Mouse (Mus musculus): ENCODE measurements around the gene Cabp2.
"Not testable (repeated sequence)": the region's sequence is repeated elsewhere in the genome, so short reads cannot be mapped to it uniquely, and the experiment has no call there.

Cabp2 gene
- long read RNA-seq, experiment 1 = 0 reads
- long read RNA-seq, experiment 2 = 0 reads

DNA sequence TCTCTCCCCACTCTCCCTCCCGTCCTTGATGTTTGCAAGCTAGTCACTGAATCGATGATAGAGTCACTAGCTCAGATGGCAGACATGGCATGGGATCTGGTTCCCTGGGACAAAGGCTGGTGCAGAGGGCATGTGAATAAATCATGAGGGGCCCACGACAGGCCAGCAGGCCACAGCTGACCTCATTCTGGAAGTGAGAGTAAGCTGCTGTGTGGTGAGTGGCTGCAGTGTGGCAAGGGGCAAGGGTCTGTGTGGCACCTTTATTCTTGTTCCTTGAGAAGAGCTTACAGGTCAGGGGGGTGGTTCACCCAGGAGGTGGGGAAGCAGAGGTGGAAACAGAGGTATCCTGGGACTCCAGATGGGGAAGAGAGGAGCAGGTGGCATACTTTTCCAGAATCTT is at the start of gene Cabp2:
Cabp2 (plus strand) TSS at position 185 of the 400 bp plus-strand sequence.
- intact Hi-C loops (cut with DNase I) = no loop called here

- intact Hi-C loops (cut with DNase I) = no loop called here
These were observed 48.7 kb upstream of the Cabp2 start for GRCm38 (mm10) chr19:4032668-4033067.

DNA sequence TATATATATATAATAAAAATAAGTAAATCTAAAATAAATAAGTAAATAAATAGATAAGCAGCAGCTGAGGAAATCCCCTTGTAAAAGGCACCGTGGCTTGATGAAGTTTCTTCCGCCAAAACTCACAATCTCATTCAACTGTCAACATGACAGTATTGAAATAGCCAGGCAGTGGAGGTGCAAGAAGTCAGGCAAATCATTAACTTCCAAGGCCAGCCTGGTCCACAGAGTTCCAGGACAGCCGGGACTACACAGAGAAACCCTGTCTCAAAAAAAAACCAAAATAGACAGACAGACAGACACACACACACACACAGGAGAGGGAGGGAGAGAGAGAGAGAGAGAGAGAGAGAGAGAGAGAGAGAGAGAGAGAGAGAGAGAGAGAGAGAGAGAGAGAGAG is 48.1 kb upstream of the Cabp2 start:
- intact Hi-C loops (cut with DNase I) = no loop called here

DNA sequence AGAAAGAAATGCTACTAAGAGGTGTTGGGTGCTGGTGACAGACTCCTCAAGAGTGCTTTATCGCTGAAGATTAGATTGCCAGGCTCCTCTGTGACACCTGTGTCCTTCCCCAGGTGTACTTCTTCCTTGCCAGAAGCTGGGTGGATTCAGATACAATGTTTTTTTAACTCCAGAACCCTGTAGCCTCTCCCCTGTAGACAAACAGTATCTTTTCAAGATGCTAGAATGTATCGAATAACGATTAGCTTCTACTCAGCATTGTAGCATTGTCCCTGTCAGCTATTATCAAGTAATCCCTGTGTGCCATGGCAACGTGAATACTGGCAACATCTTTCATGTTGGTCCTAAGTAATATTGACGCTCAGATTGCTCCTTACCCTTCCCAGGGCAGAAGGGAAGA is 47.6 kb upstream of the Cabp2 start:
- intact Hi-C loops (cut with DNase I) = no loop called here

DNA sequence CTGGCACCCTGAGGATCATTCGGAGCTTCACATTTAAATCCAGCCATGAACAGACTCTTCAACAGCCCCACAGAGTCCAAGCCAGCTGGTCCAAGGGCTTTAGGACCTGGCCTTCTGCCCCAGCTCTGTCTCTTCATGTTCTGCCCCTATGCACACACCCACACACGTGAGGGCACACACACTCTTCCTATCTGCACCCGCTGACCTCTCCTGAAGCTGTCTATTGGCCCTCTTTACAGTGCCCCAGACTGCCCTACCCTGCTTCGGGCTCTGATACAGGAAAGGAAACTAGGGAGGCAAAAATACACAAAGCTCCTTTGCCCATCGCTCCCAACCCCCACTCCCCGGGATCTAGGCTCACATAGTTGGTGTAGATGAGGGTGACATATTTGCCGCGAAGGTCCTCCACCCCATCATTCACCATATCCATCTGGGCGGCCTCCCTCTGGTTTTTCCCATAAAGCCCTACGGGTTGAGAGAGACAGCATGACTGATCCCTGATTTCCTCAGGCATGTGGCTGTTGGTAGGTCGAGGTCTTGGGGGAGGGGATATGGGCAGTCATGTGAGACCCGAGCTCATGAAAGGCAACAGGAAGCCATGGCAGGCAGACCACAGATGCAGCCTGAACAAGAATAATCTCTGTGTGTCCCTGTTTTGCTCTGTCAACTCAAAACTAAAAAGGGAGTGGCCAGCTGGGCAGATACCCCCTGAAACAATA is 44.9 kb upstream of the Cabp2 start:
- intact Hi-C loops (cut with DNase I) = no loop called here

- intact Hi-C loops (cut with DNase I) = not testable (repeated sequence)
These were observed 44.1 kb upstream of the Cabp2 start for GRCm38 (mm10) chr19:4037154-4037787.

DNA sequence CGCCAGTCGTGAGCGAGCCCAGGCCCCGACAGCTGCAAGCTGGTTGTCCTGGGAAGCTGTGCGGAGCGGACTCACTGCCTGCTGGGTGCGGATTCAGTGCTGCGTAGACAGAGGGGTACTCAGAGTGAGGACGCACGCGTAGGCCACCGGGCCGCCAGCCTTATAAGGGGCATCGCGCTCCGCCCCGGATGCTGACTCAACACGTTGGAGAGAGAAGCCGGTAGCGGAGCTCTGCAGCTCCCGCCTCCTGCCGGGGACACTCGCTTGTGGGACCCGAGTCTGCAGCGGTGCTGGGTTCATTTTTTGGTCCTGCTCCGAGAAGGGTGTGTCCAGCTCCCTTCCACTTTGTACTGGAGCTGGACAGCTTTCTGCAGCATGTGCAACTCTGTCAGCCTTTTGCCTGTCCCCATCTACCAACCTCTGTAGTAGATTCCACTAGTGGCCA is 43.6 kb upstream of the Cabp2 start, which contains the start of gene Gstp1:
Gstp1 (minus strand) TSS at position 198 of the 445 bp plus-strand sequence.
- intact Hi-C loops (cut with DNase I) = no loop called here

DNA sequence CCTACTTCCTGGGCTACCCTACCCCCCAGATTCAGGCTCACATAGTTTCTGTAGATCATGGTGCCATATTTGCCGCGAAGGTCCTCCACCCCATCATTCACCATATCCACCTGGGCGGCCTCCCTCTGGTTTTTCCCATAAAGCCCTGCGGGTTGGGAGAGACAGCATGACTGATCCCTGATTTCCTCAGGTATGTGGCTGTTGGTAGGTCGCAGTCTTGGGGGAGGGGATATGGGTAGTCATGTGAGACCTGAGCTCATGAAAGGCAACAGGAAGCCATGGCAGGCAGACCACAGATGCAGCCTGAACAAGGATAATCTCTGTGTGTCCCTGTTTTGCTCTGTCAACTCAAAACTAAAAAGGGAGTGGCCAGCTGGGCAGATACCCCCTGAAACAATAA is 40.4 kb upstream of the Cabp2 start:
- intact Hi-C loops (cut with DNase I) = not testable (repeated sequence)

- intact Hi-C loops (cut with DNase I) = not testable (repeated sequence)
These were observed 39.9 kb upstream of the Cabp2 start for GRCm38 (mm10) chr19:4041500-4041899.

DNA sequence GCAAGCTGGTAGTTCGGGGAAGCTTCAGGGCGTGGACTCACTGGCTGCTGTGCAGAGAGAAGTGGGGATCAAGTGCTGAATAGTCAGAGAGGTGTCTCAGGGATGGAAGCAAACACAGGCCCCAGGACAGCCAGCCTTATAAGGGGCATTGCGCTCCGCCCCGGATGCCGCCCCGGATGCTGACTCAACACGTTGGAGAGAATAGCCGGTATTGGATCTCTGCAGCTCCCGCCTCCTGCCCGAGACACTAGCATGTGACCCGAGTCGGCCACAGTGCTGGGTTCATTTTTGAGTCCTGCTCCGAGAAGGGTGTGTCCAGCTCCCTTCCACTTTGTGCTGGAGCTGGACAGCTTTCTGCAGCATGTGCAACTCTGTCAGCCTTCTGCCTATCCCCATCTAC is 39.3 kb upstream of the Cabp2 start:
- intact Hi-C loops (cut with DNase I) = no loop called here

- intact Hi-C loops (cut with DNase I) = not testable (repeated sequence)
These were observed 37.3 kb upstream of the Cabp2 start for GRCm38 (mm10) chr19:4044109-4044508.

DNA sequence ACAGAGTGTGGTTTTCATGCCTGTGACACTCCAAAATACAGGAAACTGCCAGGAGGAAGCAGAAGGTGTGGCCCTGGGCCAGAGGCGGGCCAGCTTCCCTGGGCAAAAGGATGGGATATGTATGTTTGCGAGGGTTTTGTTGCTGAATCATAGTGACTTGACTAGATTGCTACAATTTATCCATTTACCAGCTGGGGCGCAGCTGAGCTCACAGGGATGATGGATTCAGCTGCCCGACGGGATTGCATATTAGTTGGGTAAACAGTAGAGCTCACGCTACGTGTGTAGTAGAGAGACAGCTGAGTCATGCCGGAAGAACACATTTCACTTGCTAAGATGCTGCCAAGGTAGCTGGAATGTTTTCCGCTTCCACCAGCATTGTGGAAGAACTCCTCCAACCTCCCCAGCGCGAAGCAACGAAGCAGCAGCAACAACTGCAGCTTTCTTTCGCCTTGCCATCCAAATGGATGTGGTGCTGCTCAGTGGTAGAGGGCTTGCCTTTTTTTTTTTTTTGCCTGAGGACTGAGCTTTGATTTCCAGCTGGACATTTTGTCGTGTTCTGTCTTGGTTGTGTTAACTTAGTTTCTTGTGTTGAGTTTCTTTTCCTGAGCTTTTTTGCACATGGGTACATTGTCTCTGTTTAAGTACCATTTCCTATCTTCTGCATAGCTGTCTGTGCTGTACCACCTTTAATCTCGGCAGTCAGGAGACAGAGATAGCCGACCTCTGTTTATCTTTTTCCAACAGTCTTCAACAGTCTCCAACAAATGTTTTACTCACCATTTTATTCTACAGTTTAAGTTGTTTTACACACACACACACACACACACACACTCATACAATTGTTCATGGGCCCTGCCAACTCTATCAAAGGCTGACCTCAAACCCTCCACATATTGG is 35.2 kb upstream of the Cabp2 start, which contains the start of gene Gstp2:
Gstp2 (minus strand) TSS at position 58 of the 900 bp plus-strand sequence.
- intact Hi-C loops (cut with DNase I) = no loop called here

DNA sequence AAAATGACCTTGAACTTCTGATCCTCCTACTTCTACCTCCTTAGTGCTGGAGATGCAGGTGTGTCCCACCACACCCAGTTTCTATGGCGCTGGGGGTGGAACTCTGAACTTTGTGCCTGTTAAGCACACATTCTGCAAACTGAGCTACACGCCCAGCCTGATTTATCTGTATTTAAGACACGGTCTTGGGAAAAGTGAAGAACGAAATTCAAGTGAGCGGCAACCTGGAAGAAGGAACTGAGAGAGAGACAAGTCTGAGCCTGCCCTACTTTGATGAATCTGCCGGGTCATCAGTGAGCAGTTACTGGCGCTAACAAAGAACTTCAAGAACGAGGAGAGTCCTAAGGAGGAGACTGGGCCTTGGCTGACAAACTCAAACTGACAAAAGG is 34.5 kb upstream of the Cabp2 start:
- intact Hi-C loops (cut with DNase I) = loop anchor here (1.0 kb wide), 1 partner anchor 28 kb away; no protein-coding TSS in a partner anchor

GRCm38 (mm10) chr19:4047859-4048258 is 33.5 kb upstream of the Cabp2 start:
- intact Hi-C loops (cut with DNase I) = loop anchor here (1.0 kb wide), 1 partner anchor 29 kb away; no protein-coding TSS in a partner anchor

GRCm38 (mm10) chr19:4049069-4049468 is 32.3 kb upstream of the Cabp2 start:
- intact Hi-C loops (cut with DNase I) = not testable (repeated sequence)

DNA sequence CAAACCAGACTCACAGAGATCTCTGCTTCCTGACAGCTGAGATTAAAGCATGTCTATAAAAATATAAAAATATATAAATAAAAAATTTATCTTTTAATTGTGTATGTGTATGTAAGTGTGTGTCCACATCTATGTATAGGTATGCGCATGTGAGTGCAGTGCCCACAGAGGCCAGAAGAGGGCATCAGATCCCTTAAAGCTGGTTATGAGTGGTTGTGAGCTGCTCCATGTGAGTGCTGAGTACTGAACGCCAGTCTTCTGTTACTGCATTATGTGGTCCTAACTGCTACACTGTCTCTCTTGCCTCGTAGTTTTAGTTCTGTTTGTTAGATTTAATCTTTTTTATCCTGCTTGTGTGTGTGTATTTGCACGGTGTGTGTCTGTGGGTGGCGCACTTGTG is 30.4 kb upstream of the Cabp2 start:
- intact Hi-C loops (cut with DNase I) = loop anchor here (5.0 kb wide), 1 partner anchor 36 kb away; no protein-coding TSS in a partner anchor

DNA sequence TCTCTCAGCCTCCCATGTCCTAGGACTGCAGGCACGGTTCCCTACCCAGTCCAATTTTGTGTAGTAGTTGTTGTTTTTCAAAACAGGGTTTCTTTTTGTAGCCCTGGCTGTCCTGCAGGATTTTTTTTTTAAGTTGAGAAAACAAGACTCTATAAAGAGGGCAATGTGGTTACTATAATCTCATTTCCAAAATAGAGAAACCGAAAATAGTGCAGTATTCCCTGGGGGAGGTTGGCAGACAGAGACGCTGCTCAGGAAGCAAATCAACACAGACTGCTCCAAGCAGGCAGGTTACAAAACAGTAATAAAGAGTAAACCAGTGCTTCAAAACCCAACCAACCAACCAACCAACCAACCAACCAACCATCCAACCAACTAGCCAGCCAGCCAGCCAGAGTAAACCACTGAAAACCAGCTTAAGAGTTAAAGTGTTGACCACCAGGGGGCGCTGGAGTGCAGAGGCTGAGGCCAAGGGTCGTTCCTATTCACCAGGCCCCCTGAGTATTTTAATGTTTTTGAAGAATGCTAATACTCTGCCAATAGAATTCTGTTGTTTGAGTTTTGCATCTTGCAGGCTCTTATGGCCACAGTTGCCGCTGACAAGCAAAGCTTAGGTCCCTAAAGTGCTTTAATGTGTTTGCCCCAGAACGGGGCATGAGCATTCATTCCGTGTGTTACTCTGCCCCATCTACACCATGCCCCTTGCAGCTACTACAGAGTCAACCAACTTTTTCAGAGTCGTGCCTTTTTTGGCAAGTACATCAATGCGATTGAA is 29.4 kb upstream of the Cabp2 start:
- intact Hi-C loops (cut with DNase I) = loop anchor here (5.0 kb wide), 1 partner anchor 35 kb away; no protein-coding TSS in a partner anchor

GRCm38 (mm10) chr19:4052516-4053030 is 28.8 kb upstream of the Cabp2 start:
- intact Hi-C loops (cut with DNase I) = loop anchor here (5.0 kb wide), 1 partner anchor 35 kb away; no protein-coding TSS in a partner anchor

GRCm38 (mm10) chr19:4054613-4055012 is 26.8 kb upstream of the Cabp2 start:
- intact Hi-C loops (cut with DNase I) = loop anchor here (5.0 kb wide), 1 partner anchor 33 kb away; no protein-coding TSS in a partner anchor

Data from adrenal gland (tissue).